Mouse (Mus musculus) gastrocnemius, adult 2 months (tissue): ENCODE results near the gene Igll1. TPM values are rescaled to one million over a fixed set of nuclear protein-coding genes. Genes with fewer than 3 reads are reported as not detected.

Source experiments
- DNase-seq: peaks from one replicate; pipeline ENCODE4 v3.0.0; 2022
- H3K27ac ChIP-seq: fragments of 200-600 bp; 2 replicates; pipeline ENCODE4 v1.8.1; 2022; ENCODE audit warnings: mild to moderate bottlenecking
- H3K4me3 ChIP-seq: fragments of 200-600 bp; 2 replicates; pipeline ENCODE4 v1.8.1; 2022; ENCODE audit warnings: mild to moderate bottlenecking, moderate library complexity
- CTCF ChIP-seq: fragments of 200-600 bp; IDR thresholded peaks from 2 replicates; pipeline ENCODE4 v1.8.1; 2022; ENCODE audit warnings: antibody characterized with exemption, mild to moderate bottlenecking, moderate library complexity
- intact Hi-C: fragments of 180-260 bp; cut with DNase I; formaldehyde crosslinking; loops from one replicate; pipeline ENCODE4 v1.15.1; 2025
- long read RNA-seq, 2 experiments: library from polyadenylated mRNA; stranded (forward); transcript quantifications; one replicate each; pipeline ENCODE4 v2.0.0; 2021
- total RNA-seq, 2 experiments: library from RNA; stranded (reverse); gene quantifications; 2 replicates each; pipeline ENCODE4 v1.2.3; 2021

Igll1 gene
- not detected for total RNA-seq
- long read RNA-seq, experiment 1: 0 reads
- long read RNA-seq, experiment 2: 0 reads

DNA sequence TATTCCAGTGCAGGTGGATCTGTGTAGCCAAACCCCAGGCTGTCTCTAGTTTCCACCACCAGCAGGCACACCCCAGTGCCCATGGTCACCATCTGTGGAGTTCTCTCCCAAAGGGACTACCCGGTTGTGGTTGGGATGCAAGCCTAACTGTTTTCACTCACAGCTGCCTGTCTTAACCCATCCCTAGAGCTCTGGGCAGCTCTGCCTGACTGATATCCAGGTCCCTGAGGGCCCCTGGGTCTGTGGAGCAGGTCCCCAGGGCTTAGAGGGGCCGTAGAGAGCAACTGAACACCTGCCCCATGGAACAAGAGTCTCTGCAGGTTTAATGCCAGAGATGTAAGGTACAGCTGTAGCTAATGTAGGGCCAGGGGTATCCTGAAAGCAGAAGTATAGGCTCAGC is at the start of gene Igll1:
Igll1 (minus strand) TSS at position 8 of the 400 bp plus-strand sequence.
- no peak for TF ChIP-seq CTCF
- Histone ChIP-seq H3K27ac (no peak within 1 kb of the TSS), H3K4me3 (no peak within 1 kb of the TSS)
- intact Hi-C loops: no loop called here
- DNase-seq: no peak

- no peak for DNase-seq
- Histone ChIP-seq H3K27ac (no peak overlapping the region), H3K4me3 (no peak overlapping the region)
- no peak for TF ChIP-seq CTCF
- intact Hi-C loops: loop anchor here (2.0 to 5.0 kb wide), 2 partner anchors 19 to 56 kb away; no protein-coding TSS in a partner anchor
Observed at GRCm38 (mm10) chr16:16913440-16913839, 49.7 kb upstream of the Igll1 start.

DNA sequence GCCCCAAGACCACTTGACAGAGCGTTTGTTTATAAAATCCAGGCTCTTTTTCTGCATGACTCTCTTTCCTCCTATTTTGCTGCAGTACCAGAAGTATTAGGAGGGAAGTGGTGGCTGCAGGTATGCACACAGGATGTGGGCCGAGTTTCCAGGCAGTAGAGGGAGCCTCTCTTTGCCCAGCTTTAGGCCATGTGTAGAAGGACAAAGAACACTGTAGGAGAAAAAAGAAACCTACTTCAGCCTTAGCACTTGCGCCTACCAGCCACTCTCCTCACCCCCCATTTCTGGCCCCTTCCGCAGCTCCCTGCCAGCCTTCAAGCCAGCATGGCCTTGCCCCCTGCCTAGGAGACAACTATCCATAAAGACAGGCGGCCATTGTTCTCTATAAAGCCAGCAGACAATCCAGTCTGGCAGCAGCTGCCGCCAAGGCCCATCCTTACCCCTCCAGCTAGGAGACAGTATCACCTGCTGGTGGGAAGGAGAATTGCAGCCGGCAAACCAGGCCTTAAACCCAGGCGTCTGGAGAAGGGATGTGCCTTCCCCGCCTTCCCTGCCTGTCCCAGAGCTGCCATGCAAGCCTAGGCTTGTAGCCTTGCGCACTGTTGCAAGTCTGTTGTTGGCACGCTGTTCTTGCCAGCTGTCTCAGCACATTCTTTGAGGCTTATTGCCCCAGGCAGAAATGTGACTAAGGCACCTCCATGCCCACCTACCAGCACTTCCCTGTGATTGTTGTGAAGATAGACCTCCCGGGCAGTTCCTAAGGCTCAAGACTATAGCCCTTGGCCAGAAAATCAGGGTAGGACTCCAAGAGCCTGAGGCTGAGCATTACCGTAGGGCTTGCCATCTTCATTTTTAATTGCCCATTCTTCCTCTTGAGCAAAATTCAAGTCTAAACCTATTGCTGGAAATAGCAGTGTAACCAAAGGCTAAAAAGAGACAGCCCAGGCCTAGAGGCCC is 48.1 kb upstream of the Igll1 start:
- H3K27ac ChIP-seq: peak overlapping the region; percentile 81
- intact Hi-C loops: loop anchor here (2.0 to 5.0 kb wide), 2 partner anchors 17 to 55 kb away; no protein-coding TSS in a partner anchor
- TF ChIP-seq CTCF: peak; percentile 97
- no peak overlapping the region for H3K4me3 ChIP-seq
- DNase-seq: peak; percentile 77

GRCm38 (mm10) chr16:16907799-16908198 is 44.0 kb upstream of the Igll1 start:
- peak; percentile 78 for DNase-seq
- intact Hi-C loops: no loop called here
- no peak overlapping the region; the same call in 1 of the 2 replicates for H3K4me3 ChIP-seq
- peak overlapping the region; percentile 88 for H3K27ac ChIP-seq
- TF ChIP-seq CTCF: no peak

DNA sequence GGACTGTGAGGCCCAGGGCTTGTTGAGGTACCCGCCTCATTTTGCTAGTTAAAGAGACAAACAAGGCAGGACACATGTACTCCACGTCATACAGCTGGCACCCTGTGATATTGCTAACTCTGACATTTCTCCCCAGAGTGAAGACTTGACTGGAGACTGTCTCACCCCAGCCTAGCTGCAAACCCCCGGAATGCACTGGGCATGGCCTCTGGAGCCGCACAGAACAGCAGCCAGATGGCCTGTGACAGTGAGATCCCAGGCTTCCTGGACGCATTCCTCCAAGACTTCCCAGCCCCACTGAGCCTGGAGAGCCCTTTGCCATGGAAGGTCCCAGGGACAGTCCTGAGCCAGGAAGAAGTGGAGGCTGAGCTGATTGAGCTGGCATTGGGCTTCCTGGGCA is 39.4 kb upstream of the Igll1 start:
- DNase-seq: no peak
- intact Hi-C loops: no loop called here
- Histone ChIP-seq H3K4me3 (no peak overlapping the region), H3K27ac (peak overlapping the region; percentile 61)
- TF ChIP-seq CTCF: no peak

DNA sequence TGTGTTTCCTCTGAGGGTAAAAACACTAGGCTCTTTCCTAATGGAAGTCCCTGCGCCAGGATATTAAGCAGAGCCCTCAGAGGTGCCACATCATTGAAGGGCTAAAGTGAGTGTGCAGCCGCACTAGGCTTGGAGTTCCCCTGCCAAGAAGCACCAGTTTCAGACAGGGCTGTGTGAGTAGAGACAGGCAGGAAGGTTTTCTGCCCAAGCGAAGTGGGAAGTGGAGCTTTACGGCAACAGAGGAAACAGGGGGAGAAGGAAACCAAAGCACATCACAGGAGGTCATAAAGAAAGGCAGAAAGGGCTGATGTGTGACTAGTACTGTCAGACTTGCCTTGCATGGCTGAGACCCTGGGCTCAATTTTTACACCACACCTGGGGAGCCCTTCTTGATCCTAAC is 38.5 kb upstream of the Igll1 start:
- intact Hi-C loops: no loop called here
- no peak for TF ChIP-seq CTCF
- DNase-seq: no peak
- peak overlapping the region; percentile 61 for H3K27ac ChIP-seq
- H3K4me3 ChIP-seq: no peak overlapping the region

DNA sequence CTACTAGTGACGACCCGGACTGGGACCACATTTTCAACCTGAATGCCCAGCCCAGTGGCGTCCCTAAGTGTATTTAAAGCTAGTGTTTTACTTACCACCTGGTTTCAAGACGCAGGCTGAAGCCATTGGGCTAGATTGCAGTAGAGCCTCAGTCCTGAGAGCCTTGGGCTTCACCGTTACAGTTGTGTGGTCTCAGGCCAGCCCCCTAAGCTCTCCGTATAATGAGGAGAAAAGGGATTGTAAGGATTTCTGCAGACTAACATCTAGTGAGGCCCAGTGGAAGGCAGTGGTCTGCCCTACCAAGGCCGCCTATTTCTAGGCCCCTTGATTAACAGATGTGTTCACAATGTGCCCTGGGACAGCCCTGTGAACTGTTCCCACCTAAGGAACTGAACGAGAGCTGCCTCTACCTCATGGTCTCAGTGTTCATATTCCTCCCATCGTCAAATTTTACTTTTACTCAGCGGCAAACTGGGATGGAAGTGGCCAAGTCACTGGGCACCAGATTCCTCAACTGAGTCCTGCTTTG is 33.3 kb upstream of the Igll1 start:
- intact Hi-C loops: loop anchor here (10.0 kb wide), 1 partner anchor 378 kb away; the partner anchor contains the start of gene Tmem191c

DNA sequence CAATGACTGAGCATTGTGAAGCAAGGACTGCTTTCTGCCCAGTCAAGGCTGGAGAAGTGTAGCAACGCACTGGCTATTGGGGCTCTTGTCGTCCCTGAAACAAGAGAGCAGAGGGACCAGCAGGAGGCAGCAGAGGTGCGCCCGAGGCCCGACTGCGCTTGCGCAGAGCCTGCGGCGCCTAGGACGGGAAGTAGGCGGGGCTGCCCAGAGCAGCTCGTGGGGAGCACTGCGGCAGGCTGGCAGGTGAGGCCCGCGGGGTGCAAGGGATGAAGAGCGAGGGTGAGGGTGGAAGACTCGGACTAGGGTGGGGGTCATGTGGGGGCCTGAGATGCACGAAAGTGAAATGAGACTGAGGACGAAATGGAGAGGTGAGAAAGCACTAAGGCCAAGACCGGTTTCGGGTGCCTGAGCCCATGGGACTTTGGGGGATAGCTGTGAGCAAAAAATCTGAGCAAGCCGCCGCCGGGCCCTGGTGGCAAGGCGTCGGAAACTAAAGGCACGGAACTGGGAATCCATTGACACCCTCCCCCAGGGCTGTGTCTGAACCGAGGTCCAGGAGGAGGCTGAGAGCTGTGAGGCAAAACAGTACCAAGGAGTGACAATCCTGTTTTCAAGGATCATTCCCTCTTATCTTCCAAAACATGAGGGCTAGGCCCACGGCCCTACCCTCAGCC is 32.7 kb upstream of the Igll1 start, which contains the start of gene Ppm1f:
Ppm1f (plus strand) TSS at position 88 of the 674 bp plus-strand sequence.
- TF ChIP-seq CTCF: peak; percentile 97; the same call in 1 of the 2 replicates
- DNase-seq: peak; percentile 95
- Histone ChIP-seq H3K27ac (peak within 1 kb of the TSS; percentile 85), H3K4me3 (peak within 1 kb of the TSS; percentile 88)
- intact Hi-C loops: loop anchor here (10.0 kb wide), 1 partner anchor 378 kb away; the partner anchor contains the start of gene Tmem191c

More for the DNA sequence above, 33.3 kb upstream of the Igll1 start:
- H3K4me3 ChIP-seq: peak overlapping the region; percentile 88
- TF ChIP-seq CTCF: no peak
- peak overlapping the region; percentile 85 for H3K27ac ChIP-seq
- DNase-seq: no peak

DNA sequence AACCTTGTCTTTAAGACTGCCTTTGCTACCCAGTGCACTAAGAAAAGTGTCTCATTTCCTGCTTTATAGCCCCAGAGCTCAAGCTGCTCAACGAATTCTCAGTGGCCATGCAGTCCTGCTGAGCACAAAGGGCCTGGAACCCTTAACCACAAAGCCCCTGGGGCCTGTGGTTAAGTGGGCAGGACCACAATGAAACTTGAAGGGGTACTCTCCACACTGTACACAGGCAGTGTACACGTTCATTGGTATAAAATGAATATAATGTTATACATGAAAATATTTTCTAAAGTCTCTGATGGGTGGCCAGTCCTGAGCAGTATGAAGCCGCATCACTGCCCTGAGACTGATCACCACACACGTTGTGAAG is 32.2 kb upstream of the Igll1 start:
- no peak for DNase-seq
- no peak for TF ChIP-seq CTCF
- intact Hi-C loops: loop anchor here (10.0 kb wide), 1 partner anchor 379 kb away; the partner anchor contains the start of gene Tmem191c
- H3K4me3 ChIP-seq: peak overlapping the region; percentile 88
- H3K27ac ChIP-seq: peak overlapping the region; percentile 85

DNA sequence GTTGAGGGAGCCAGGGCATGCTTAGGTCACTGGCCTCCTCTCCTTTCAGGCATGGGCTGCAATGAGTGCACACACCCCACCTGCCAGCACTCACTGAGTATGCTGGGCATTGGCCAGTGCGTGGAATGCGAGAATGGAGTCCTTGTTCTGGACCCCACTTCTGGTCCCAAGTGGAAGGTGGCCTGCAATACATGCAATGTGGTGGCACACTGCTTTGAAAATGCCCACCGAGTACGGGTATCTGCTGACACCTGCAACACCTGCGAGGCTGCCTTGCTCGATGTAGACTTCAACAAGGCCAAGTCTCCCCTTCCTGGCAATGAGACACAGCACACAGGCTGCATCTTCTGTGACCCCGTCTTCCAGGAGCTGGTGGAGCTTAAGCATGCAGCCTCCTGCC is 28.6 kb upstream of the Igll1 start:
- Histone ChIP-seq H3K27ac (no peak overlapping the region), H3K4me3 (no peak overlapping the region)
- intact Hi-C loops: loop anchor here (10.0 kb wide), 1 partner anchor 382 kb away; the partner anchor contains the start of gene Tmem191c
- no peak for TF ChIP-seq CTCF
- DNase-seq: no peak

- TF ChIP-seq CTCF: no peak
- intact Hi-C loops: no loop called here
- DNase-seq: no peak
- Histone ChIP-seq H3K4me3 (no peak overlapping the region), H3K27ac (no peak overlapping the region)
Observed at GRCm38 (mm10) chr16:16888341-16888740, 24.6 kb upstream of the Igll1 start.

- no peak overlapping the region for H3K27ac ChIP-seq
- intact Hi-C loops: no loop called here
- no peak overlapping the region for H3K4me3 ChIP-seq
- no peak for DNase-seq
- no peak for TF ChIP-seq CTCF
Observed at GRCm38 (mm10) chr16:16879025-16879424, 15.2 kb upstream of the Igll1 start.
